Mouse (Mus musculus) spleen, embryonic (tissue): Measurements from ENCODE around the gene Rasip1.

Experiments used
- CTCF ChIA-PET: fragments of 350-600 bp; sonication (Branson Sonifier 250); formaldehyde crosslinking; loops from one replicate; lab custom pipeline; 2022; lab: Charles Lee

The Rasip1 gene

GRCm38 (mm10) chr7:45623507-45623906 is 3.8 kb upstream of the Rasip1 start:
- CTCF ChIA-PET, result no interaction called here

DNA sequence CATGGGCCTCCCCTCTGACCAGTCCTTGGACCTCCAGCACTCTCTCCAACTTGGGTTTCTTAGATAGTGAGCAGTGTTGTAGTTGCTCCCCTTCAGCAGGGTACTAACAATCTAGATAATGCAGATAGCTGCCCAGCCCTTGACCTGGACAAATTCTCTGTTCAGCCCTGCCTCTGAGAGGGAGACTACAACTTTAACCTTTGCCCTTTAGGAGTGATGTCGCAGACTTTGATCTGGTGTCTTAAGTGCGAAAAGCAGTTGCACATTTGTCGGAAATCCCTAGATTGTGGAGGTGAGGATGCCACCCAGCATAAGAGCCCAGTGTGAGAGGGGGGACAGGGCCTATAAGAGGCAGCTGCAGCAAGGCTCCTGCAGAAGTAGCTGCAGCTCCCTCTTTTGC is 2.6 kb upstream of the Rasip1 start:
- CTCF ChIA-PET, result no interaction called here

DNA sequence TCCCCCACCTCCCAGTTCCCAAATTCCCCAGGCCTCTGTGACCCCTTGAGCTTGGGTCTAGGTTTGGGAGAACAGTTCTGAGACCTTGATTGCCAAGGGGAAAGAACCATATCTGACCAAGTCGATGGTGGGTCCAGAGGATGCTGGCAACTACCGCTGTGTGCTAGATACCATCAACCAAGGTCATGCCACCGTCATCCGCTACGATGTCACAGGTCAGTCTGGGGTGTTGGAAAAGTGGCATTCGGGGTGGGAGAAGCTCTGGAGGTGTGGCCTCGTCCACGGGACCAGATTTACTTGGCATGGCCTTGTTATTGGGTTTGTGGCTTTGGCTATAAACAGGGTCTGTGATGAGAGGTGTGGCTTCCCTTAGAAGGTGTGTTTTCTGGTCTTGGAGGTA is 1.8 kb upstream of the Rasip1 start:
- CTCF ChIA-PET, result no interaction called here

DNA sequence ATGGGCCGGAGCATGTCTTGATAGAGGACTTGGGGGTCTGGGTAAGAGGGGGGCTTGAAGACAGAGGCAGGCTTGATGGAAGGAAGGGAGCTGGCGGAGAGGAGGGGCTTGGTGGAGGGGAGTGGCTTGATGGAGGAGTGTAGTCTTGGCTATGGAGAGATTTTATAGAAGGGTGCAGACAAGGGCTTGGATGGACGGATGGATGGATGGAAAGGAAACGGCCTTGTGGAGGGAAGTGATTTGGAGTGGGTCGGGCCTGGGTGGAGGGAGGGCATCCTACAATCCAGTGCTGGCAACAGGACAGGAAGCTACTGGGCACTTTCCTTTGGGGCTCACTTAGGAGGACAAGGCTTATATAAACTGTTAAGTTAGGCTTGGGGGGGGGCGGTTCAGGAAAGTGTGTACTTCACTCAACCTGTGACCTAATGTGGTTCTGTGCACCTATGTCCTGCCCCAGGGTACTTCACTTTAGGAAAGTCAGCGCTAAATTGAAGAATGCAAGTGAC is 664 bp upstream of the Rasip1 start:
- CTCF ChIA-PET, result no interaction called here

GRCm38 (mm10) chr7:45628364-45629294 is 1.3 kb downstream of the Rasip1 start:
- CTCF ChIA-PET, result interaction anchor here (0.7 kb wide), 1 partner anchor 925 kb away, joined by 3 read pairs; no protein-coding TSS in a partner anchor

DNA sequence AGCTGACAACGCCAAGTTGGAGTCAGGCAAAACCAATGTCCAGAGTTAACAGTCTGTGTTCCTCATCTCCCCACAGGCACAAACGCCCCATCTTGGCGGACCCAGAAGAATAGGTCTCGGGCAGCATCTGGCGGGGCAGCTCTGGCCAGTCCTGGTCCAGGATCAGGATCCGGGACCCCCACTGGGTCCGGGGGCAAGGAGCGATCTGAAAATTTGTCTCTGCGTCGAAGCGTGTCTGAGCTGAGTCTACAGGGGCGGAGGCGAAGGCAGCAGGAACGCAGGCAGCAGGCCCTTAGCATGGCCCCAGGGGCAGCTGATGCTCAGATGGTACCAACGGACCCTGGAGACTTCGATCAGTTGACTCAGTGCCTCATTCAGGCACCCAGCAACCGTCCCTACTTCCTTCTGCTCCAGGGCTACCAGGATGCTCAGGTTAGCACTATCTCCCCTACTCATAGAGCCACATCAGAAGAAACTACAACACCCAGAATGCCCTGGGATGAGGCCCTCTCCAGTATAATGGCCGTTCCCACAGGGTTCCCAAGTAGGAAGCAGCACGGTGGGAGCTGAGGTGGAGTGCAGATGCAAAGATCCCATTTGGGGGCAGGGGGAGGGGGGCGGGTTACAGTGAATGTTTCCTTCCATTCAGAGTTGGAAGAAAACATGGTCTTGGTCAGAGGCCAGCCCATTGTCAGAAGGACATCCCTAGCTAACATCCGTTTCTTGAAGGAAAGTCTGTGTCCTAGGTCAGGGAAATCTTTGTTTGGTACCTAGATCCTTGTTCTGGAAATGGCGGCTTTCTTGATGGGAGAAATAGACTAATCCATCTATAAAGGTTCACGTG is 3.0 kb downstream of the Rasip1 start:
- CTCF ChIA-PET, result no interaction called here

- CTCF ChIA-PET, result no interaction called here
Measured at GRCm38 (mm10) chr7:45632499-45632898, 5.2 kb downstream of the Rasip1 start.

DNA sequence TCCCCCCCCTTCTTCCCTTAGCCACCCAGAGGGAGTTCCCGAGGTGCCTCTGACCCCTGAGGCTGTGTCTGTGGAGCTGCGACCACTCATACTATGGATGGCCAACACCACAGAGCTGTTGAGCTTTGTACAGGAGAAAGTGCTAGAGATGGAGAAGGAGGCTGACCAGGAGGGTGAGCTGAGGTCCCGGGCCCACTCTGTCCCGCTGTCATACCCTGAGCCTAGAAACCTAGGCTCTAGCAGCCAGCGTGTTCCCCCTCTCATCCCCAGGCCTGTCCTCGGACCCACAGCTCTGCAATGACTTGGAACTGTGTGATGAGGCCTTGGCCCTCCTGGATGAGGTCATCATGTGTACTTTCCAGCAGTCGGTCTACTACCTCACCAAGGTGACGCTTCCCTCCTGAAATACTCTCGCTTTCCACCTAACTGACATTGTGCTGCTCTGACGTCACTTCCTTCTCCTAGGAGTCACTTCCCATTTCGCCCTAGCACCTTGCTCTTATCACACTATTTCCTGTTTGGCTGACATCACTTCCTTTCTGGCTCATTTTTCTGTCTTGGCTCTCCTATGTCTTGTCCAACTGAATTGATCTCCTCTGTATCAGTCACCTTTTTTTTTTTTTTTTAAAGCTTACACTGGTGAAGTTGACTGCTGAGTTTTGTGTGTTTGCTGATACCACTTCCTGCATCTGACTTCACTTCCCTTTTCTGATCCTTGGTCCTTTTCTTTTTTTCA is 7.8 kb downstream of the Rasip1 start:
- CTCF ChIA-PET, result interaction anchor here (0.7 to 0.9 kb wide), 2 partner anchors 10 to 78 kb away, joined by 3 to 4 read pairs; no protein-coding TSS in a partner anchor

GRCm38 (mm10) chr7:45635711-45636688 is 8.7 kb downstream of the Rasip1 start:
- CTCF ChIA-PET, result interaction anchor here (0.7 to 0.9 kb wide), 2 partner anchors 9 to 79 kb away, joined by 3 to 4 read pairs; no protein-coding TSS in a partner anchor

DNA sequence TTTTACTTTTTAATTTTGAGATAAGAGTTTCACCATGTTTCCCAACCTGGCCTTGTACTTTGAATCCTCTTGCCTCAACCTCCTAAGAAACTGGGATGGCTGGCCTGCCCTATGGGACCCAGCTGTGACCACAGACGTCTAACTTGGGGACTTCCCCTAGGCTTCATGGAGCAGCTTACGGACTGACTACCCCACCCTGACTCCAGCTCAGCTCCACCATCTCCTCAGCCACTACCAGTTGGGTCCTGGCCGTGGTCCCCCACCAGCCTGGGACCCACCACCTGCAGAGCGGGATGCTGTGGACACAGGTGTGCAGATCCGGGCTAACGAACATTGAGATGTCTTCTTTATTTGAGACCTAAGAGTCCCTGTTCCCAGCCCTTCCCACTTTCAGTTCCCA is 10.4 kb downstream of the Rasip1 start:
- CTCF ChIA-PET, result no interaction called here

GRCm38 (mm10) chr7:45638623-45639401 is 11.5 kb downstream of the Rasip1 start:
- CTCF ChIA-PET, result interaction anchor here (0.6 kb wide), 1 partner anchor 26 kb away, joined by 4 read pairs; no protein-coding TSS in a partner anchor

DNA sequence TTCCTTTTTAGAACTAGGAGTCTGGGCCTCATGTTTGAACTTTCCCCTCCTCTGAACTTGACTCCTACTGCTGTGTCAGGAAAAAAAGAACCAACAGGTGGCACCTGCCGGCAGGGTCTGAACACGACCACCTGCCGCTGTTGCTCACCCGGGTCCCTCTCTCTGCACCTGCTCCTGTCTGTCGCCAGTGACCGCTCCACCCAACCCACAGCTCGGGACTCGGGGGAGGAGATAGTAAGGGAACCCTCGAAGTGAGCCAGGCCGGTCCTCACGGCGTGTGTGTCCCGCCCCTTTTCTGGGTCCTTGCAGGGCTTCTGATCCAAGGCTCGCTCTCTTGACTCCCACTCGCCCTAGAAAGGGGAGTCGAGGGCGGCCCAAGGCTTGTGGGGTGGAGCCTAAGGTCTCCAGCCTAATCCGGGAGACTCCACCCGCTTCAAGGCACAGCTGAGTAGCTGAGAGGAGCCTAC is 12.3 kb downstream of the Rasip1 start, which contains the start of gene Mamstr:
TSS of gene Mamstr (plus strand) at position 417 of the 467 bp plus-strand sequence.
- CTCF ChIA-PET, result interaction anchor here (0.6 kb wide), 1 partner anchor 26 kb away, joined by 4 read pairs; no protein-coding TSS in a partner anchor

- CTCF ChIA-PET, result no interaction called here
Measured at GRCm38 (mm10) chr7:45640191-45640957, 13.1 kb downstream of the Rasip1 start.

GRCm38 (mm10) chr7:45641391-45642040 is 14.2 kb downstream of the Rasip1 start:
- CTCF ChIA-PET, result no interaction called here

DNA sequence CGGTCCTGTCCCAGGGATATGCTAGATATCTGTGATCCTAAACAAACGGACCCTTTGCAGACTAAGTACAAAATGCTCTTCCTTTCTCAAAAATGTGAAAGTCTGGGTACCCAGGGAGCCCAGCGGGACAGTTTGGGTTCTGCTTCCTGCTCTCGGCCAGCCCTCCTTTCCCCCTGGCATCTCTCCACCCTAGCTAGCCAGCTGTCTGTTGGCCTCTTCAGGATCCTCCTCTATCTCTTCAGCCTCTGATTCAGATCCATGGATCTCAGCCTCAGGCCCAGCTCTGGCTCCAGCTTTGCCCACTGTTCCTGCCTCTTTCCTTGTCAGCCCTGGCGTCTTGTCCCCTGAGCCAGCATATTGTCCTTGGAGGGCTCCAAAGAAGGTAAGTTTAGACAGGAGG is 14.8 kb downstream of the Rasip1 start:
- CTCF ChIA-PET, result no interaction called here

DNA sequence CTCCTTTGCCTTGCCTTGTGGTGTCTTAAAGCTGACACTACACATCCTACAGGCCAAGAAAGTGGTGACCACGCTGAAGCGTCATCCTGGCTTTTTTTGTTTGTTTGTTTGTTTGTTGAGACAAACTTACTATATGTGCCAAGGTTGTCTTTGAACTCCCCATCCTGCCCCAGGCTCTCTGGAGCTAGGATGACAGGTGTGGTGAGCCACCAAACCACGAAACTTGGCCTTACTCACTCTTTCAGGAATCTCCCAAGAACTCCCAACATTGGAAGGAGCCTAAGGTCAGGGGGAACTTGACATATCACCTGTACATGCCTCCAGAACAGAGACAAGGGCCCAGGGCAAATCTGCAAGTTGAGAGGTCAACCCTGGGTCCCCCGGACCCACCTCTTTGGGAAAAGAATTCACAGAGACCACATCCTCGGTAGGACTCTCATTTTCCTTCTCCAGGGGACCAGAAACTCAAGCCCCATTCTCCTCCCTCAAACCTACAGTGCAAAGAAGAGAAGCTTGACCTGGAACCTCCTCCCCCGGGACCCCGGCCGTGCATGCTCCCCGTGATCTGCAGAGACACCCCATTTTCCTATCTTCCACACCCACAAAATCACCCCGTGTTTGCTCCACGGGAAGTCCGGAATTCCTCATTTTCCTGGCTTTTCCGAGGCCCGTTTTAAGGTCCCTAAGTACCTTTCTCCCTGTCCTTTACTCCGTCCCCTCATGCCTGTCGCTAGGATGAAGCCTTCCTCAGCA is 15.4 kb downstream of the Rasip1 start:
- CTCF ChIA-PET, result no interaction called here
